Mouse (Mus musculus) cerebellum, adult 11 months (tissue): ENCODE measurements around the gene Wwox.
A peak's percentile ranks its signal among the peaks of the same experiment; 100 is the strongest.

Experiments
- DNase-seq: peaks from one replicate; pipeline ENCODE4 v3.0.0; 2022

The Wwox gene

GRCm38 (mm10) chr8:114469208-114469590 lies 29.7 kb downstream of the Wwox start:
- no peak for DNase-seq

- DNase-seq = no peak
Measured at GRCm38 (mm10) chr8:114473546-114473945, 34.1 kb downstream of the Wwox start.

GRCm38 (mm10) chr8:114476919-114477318 lies 37.5 kb downstream of the Wwox start:
- no peak for DNase-seq

- DNase-seq = no peak
Measured at GRCm38 (mm10) chr8:114477790-114478189, 38.3 kb downstream of the Wwox start.

- no peak for DNase-seq
Measured at GRCm38 (mm10) chr8:114479749-114480148, 40.3 kb downstream of the Wwox start.

GRCm38 (mm10) chr8:114491662-114492160 lies 52.3 kb downstream of the Wwox start:
- DNase-seq = peak; percentile 93

GRCm38 (mm10) chr8:114499448-114500144 lies 60.1 kb downstream of the Wwox start:
- no peak for DNase-seq

GRCm38 (mm10) chr8:114501906-114502305 lies 62.5 kb downstream of the Wwox start:
- no peak for DNase-seq

GRCm38 (mm10) chr8:114503196-114503595 lies 63.7 kb downstream of the Wwox start:
- DNase-seq = peak; percentile 79

- DNase-seq = no peak
Measured at GRCm38 (mm10) chr8:114504889-114505288, 65.4 kb downstream of the Wwox start.

- no peak for DNase-seq
Measured at GRCm38 (mm10) chr8:114505351-114506347, 66.2 kb downstream of the Wwox start.

GRCm38 (mm10) chr8:114507404-114507803 lies 67.9 kb downstream of the Wwox start:
- DNase-seq = no peak

GRCm38 (mm10) chr8:114510226-114510625 lies 70.8 kb downstream of the Wwox start:
- peak; percentile 66 for DNase-seq

- DNase-seq = no peak
Measured at GRCm38 (mm10) chr8:114512075-114512935, 72.8 kb downstream of the Wwox start.

GRCm38 (mm10) chr8:114514692-114515091 lies 75.2 kb downstream of the Wwox start:
- DNase-seq = no peak

GRCm38 (mm10) chr8:114523061-114523460 lies 83.6 kb downstream of the Wwox start:
- DNase-seq = no peak

GRCm38 (mm10) chr8:114526626-114527267 lies 87.3 kb downstream of the Wwox start:
- DNase-seq = no peak

GRCm38 (mm10) chr8:114527648-114528221 lies 88.3 kb downstream of the Wwox start:
- no peak for DNase-seq

GRCm38 (mm10) chr8:114529581-114529980 lies 90.1 kb downstream of the Wwox start:
- no peak for DNase-seq

- DNase-seq = no peak
Measured at GRCm38 (mm10) chr8:114536201-114536600, 96.7 kb downstream of the Wwox start.

GRCm38 (mm10) chr8:114541132-114541531 lies 101.7 kb downstream of the Wwox start:
- peak; percentile 76 for DNase-seq

- DNase-seq = no peak
Measured at GRCm38 (mm10) chr8:114548360-114548759, 108.9 kb downstream of the Wwox start.
